Comparison of ENCODE assay signal across 17 mouse cellular contexts in the genomic region with DNA sequence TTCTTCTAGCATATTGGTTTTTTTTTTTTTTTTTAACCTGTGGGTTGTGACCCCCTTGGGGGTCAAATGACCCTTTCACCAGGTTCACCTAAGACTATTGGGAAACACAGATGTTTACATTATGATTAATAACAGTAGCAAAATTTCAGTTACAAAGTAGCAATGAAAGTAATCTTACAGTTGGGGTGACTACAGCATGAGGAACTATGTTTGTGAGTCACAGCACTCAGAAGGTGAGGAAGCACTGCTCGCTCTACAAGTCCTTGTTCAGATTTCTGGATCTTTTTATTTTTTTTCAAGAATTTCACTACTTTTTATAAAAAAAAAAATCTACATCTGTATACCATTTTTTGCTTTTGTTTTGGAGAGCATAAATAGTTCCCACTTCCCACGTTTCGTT.
"Had no signal": no experiment of that assay in that cellular context is flagged by ENCODE, and none has a peak within 500 bp of the region (broad histone marks: within the 10 kb centered on the region; RNA-seq: fewer than 3 reads in every experiment).

No protein-coding gene starts in this region.

- H3K36me3 ChIP-seq: lung, embryonic 15.5 days; midbrain, embryonic 13.5 days; midbrain, embryonic 15.5 days; neural tube, embryonic 12.5 days; stomach, embryonic 15.5 days had no signal

- H3K9me3 ChIP-seq: lung, embryonic 15.5 days; midbrain, embryonic 15.5 days; stomach, embryonic 15.5 days had no signal

- DNase-seq: lung, adult 2 months; lung, postnatal 14 days; lung, postnatal 36 days; right cerebral cortex, postnatal 14 days; thymus, adult 2 months; thymus, postnatal 25 days; thymus, postnatal 4 days had no signal

- H3K27me3 ChIP-seq: lung, embryonic 15.5 days; megakaryocyte, embryonic 14.5 days; midbrain, embryonic 13.5 days; midbrain, embryonic 15.5 days; neural tube, embryonic 12.5 days; stomach, embryonic 15.5 days had no signal

- H3K4me1 ChIP-seq: midbrain, embryonic 15.5 days; neural tube, embryonic 12.5 days; stomach, embryonic 15.5 days had no signal

- H3K9ac ChIP-seq: lung, embryonic 15.5 days; midbrain, embryonic 13.5 days; midbrain, embryonic 15.5 days; neural tube, embryonic 12.5 days; stomach, embryonic 15.5 days had no signal

- H3K27ac ChIP-seq: lung, embryonic 15.5 days; macrophage; midbrain, embryonic 13.5 days; midbrain, embryonic 15.5 days; neural tube, embryonic 12.5 days; stomach, embryonic 15.5 days; stomach, postnatal 0 days had no signal

- ATAC-seq: lung, postnatal 0 days; midbrain, embryonic 13.5 days; midbrain, embryonic 15.5 days had no signal

- H3K4me2 ChIP-seq: lung, embryonic 15.5 days; midbrain, embryonic 11.5 days; midbrain, embryonic 13.5 days; midbrain, embryonic 15.5 days; neural tube, embryonic 12.5 days; stomach, embryonic 15.5 days had no signal

- H3K4me3 ChIP-seq: lung, embryonic 15.5 days; megakaryocyte, embryonic 14.5 days; midbrain, embryonic 13.5 days; midbrain, embryonic 15.5 days; neural tube, embryonic 12.5 days; stomach, embryonic 15.5 days had no signal
